8 mouse cellular contexts compared by ENCODE assay signal in genomic region chr9:104062430-104063243, GRCm38 (mm10). TPM values are rescaled to one million over a fixed set of nuclear protein-coding genes. Genes with fewer than 3 reads are reported as not detected.
DNase-seq lines count a peak whose midpoint lies in the region; ATAC-seq and TF ChIP-seq lines count a peak whose summit lies in the region.

TSS of gene Uba5 (minus strand) at chr9:104063134.

- peaks cover 11% of the 10 kb centered on the region for H3K4me1 ChIP-seq in embryonic facial prominence, embryonic 14.5 days (ENCODE audit: control insufficient read depth, insufficient read depth, low read length)
- H3K4me1 ChIP-seq in heart, embryonic 12.5 days (replicated peaks) = peaks cover 17% of the 10 kb centered on the region
- H3K4me1 ChIP-seq in liver, postnatal 0 days (ENCODE audit: insufficient read depth) = peaks cover 11% of the 10 kb centered on the region; the same call in 1 of the 2 replicates

- no peak for TF ChIP-seq EP300 in liver, postnatal 0 days (IDR thresholded peaks at IDR 0.05; ENCODE audit: low read depth)

- H3K9me3 ChIP-seq in embryonic facial prominence, embryonic 14.5 days (ENCODE audit: control insufficient read depth, low read length) = no peaks in the 10 kb centered on the region
- H3K9me3 ChIP-seq in heart, embryonic 12.5 days (replicated peaks) = no peaks in the 10 kb centered on the region
- H3K9me3 ChIP-seq in liver, postnatal 0 days (ENCODE audit: low read length) = no peaks in the 10 kb centered on the region

- TF ChIP-seq CTCF in liver, postnatal 0 days (IDR thresholded peaks at IDR 0.05; ENCODE audit: low read depth) = no peak

- H3K4me3 ChIP-seq in embryonic facial prominence, embryonic 14.5 days (ENCODE audit: low read depth, low read length) = peak within 1 kb of the TSS; percentile 90
- peak within 1 kb of the TSS; percentile 100 for H3K4me3 ChIP-seq in heart, embryonic 12.5 days
- peak within 1 kb of the TSS; percentile 99 for H3K4me3 ChIP-seq in liver, postnatal 0 days (ENCODE audit: low read depth, low read length)

- WGBS in embryonic facial prominence, embryonic 14.5 days = under 1% methylated on average over 40 of the region's 59 CpGs
- under 1% methylated on average over 59 of the region's 59 CpGs for WGBS in heart, embryonic 12.5 days
- WGBS in liver, postnatal 0 days (ENCODE audit: insufficient replicate concordance) = under 1% methylated on average over 48 of the region's 59 CpGs

- no peaks in the 10 kb centered on the region for H3K27me3 ChIP-seq in embryonic facial prominence, embryonic 14.5 days (replicated peaks; ENCODE audit: control insufficient read depth, insufficient read depth, low read length)
- H3K27me3 ChIP-seq in heart, embryonic 12.5 days (replicated peaks) = no peaks in the 10 kb centered on the region
- no peaks in the 10 kb centered on the region for H3K27me3 ChIP-seq in liver, postnatal 0 days (ENCODE audit: insufficient read depth, low read length)

- ATAC-seq in embryonic facial prominence, embryonic 14.5 days (ENCODE audit: low read depth) = peak; percentile 60
- ATAC-seq in heart, embryonic 12.5 days (ENCODE audit: insufficient number of reproducible peaks, low FRiP score) = peak; percentile 79
- peak; percentile 65 for ATAC-seq in liver, postnatal 0 days
- peak; percentile 59; the same call in 1 of the 2 replicates for ATAC-seq in neutrophil, adult 5-6 weeks (ENCODE audit: extremely low read depth, insufficient number of reproducible peaks, low FRiP score, poor library complexity, severe bottlenecking)

- peaks cover 25% of the 10 kb centered on the region for H3K36me3 ChIP-seq in embryonic facial prominence, embryonic 14.5 days (ENCODE audit: control insufficient read depth, insufficient read depth, low read length)
- peaks cover 23% of the 10 kb centered on the region for H3K36me3 ChIP-seq in heart, embryonic 12.5 days
- H3K36me3 ChIP-seq in liver, postnatal 0 days (replicated peaks; ENCODE audit: insufficient read depth, low read length) = peaks cover 21% of the 10 kb centered on the region

- peak within 1 kb of the TSS; percentile 96 for H3K4me2 ChIP-seq in embryonic facial prominence, embryonic 14.5 days (ENCODE audit: low read depth, low read length)
- H3K4me2 ChIP-seq in heart, embryonic 12.5 days = peak within 1 kb of the TSS; percentile 96
- H3K4me2 ChIP-seq in liver, postnatal 0 days (ENCODE audit: low read depth, low read length) = peak within 1 kb of the TSS; percentile 96

- H3K9ac ChIP-seq in embryonic facial prominence, embryonic 14.5 days (ENCODE audit: low read depth, low read length) = peak within 1 kb of the TSS; percentile 85
- peak within 1 kb of the TSS; percentile 94 for H3K9ac ChIP-seq in heart, embryonic 12.5 days
- H3K9ac ChIP-seq in liver, postnatal 0 days (replicated peaks) = peak within 1 kb of the TSS; percentile 92

- DNase-seq in lung, adult 18-20 months = peak; percentile 71
- DNase-seq in lung, postnatal 36 days = no peak
- DNase-seq in embryonic facial prominence, embryonic 14.5 days (ENCODE audit: low spot score) = peak; percentile 89
- peak; percentile 80 to 88 for DNase-seq in kidney, postnatal 25 days
- peak; percentile 78 for DNase-seq in liver, postnatal 0 days
- peak; percentile 83 for DNase-seq in thymus, postnatal 4 days

- peak within 1 kb of the TSS; percentile 70; the same call in 1 of the 2 replicates for H3K27ac ChIP-seq in embryonic facial prominence, embryonic 14.5 days (replicated peaks; ENCODE audit: low read depth, low read length)
- peak within 1 kb of the TSS; percentile 58; the same call in 1 of the 2 replicates for H3K27ac ChIP-seq in heart, embryonic 12.5 days (ENCODE audit: poor library complexity, severe bottlenecking)
- H3K27ac ChIP-seq in liver, postnatal 0 days (ENCODE audit: low read depth) = peak within 1 kb of the TSS; percentile 80

RNA-seq across cellular contexts. Expression of gene Uba5, which starts in this region (rescaled TPM):
- 67.5 and 69.8 TPM in 2 replicates for polyA plus RNA-seq in embryonic facial prominence, embryonic 14.5 days (2014; fragmentation: Nextera tagmentation; extraction: Ambion mirVana)
- polyA plus RNA-seq in heart, embryonic 12.5 days (2016; fragmentation: Nextera tagmentation; extraction: Ambion mirVana) = 43.6 and 44.5 TPM in 2 replicates
- polyA plus RNA-seq in liver, postnatal 0 days (2015; fragmentation: Nextera tagmentation; extraction: Ambion mirVana) = 15.1 and 15.4 TPM in 2 replicates
- 35.7 and 36.0 TPM in 2 replicates for total RNA-seq in neutrophil, adult 5-6 weeks (2017)
